Mouse (Mus musculus): ENCODE results near the gene Atxn1. TPM values are rescaled to one million over a fixed set of nuclear protein-coding genes. Genes with fewer than 3 reads are reported as not detected.

Atxn1 gene
- 5.5 TPM for polyA plus RNA-seq (2014; fragmentation: Illumina TruSeq; extraction: RNeasy Lipid Tissue Mini Kit (QIAGEN cat#74804); ENCODE audit: low read depth, low replicate concordance)

GRCm38 (mm10) chr13:45964853-45965593 lies at the start of gene Atxn1:
Atxn1 (minus strand) TSS chr13:45965008.

GRCm38 (mm10) chr13:45507274-45508229 lies 457.3 kb downstream of the Atxn1 start, which contains the start of gene Gmpr:
Gmpr (plus strand) TSS chr13:45507444.

Measured in adipose tissue, adult 10 weeks (tissue).